Mouse (Mus musculus) intestine, embryonic 15.5 days (tissue): ENCODE results near the gene BC005624. TPM values are rescaled to one million over a fixed set of nuclear protein-coding genes. Genes with fewer than 3 reads are reported as not detected.
A peak's percentile ranks its signal among the peaks of the same experiment; 100 is the strongest.
"Not testable (repeated sequence)": the region's sequence is repeated elsewhere in the genome, so short reads cannot be mapped to it uniquely, and the experiment has no call there.

Source experiments
- ATAC-seq: fragments of 200-750 bp; cut with Nextera tagmentation; 2 replicates; pipeline ENCODE4 v1.8.0; 2017; ENCODE audit warnings: moderate TSS enrichment, moderate library complexity
- H3K27ac ChIP-seq: fragments of 300-500 bp; sonication (generic); 2 replicates; pipeline ENCODE4 v1.5.1; 2015; ENCODE audit warnings: mild to moderate bottlenecking, inconsistent platforms
- H3K27me3 ChIP-seq: fragments of 300-500 bp; sonication (generic); replicated peaks from 2 replicates; pipeline ENCODE4 v1.6.1; 2015; ENCODE audit warnings: inconsistent platforms
- H3K36me3 ChIP-seq: fragments of 300-500 bp; sonication (generic); 2 replicates; pipeline ENCODE4 v1.6.1; 2015; ENCODE audit warnings: inconsistent platforms
- H3K4me1 ChIP-seq: fragments of 300-500 bp; sonication (generic); replicated peaks from 2 replicates; pipeline ENCODE4 v1.6.1; 2015; ENCODE audit warnings: inconsistent platforms
- H3K4me2 ChIP-seq: fragments of 300-500 bp; sonication (generic); replicated peaks from 2 replicates; pipeline ENCODE4 v1.6.1; 2015; ENCODE audit warnings: mild to moderate bottlenecking, inconsistent platforms
- H3K4me3 ChIP-seq: fragments of 300-500 bp; sonication (generic); replicated peaks from 2 replicates; pipeline ENCODE4 v1.5.1; 2015; ENCODE audit warnings: inconsistent platforms
- H3K9ac ChIP-seq: fragments of 300-500 bp; sonication (generic); 2 replicates; pipeline ENCODE4 v1.6.1; 2015; ENCODE audit warnings: inconsistent platforms
- H3K9me3 ChIP-seq: fragments of 300-500 bp; sonication (generic); 2 replicates; pipeline ENCODE4 v1.6.1; 2016; ENCODE audit warnings: inconsistent platforms
- WGBS: fragments of 180-500 bp; shearing (Covaris S2); methylation state at CpG from one replicate; pipeline ENCODE4 v1.1.7; 2015; 5-methylcytosine and 5-hydroxymethylcytosine counted together
- polyA plus RNA-seq: library from polyadenylated mRNA; unstranded; fragments of >200 nt; fragmentation: Nextera tagmentation; extraction: Ambion mirVana; gene quantifications from 2 replicates; pipeline ENCODE4 v1.2.1, GENCODE M21; 2015

Gene BC005624
- polyA plus RNA-seq, 1 experiment from 2014 or later, result 48.3 TPM

GRCm38 (mm10) chr2:30965627-30966026 is 16.4 kb downstream of the BC005624 start:
- Histone ChIP-seq H3K36me3 (peaks cover 25% of the 10 kb centered on the region), H3K4me1 (peaks cover 15% of the 10 kb centered on the region), H3K9me3 (no peaks in the 10 kb centered on the region), H3K9ac (no peak overlapping the region), H3K4me2 (0 out of 2 replicates have a peak overlapping the region, but pooled peaks have one; percentile 89), H3K4me3 (no peak overlapping the region), H3K27me3 (no peaks in the 10 kb centered on the region), H3K27ac (no peak overlapping the region)
- no peak for ATAC-seq
- 89% methylated on average over 8 of the region's 8 CpGs for WGBS

- 78% methylated on average over 11 of the region's 11 CpGs for WGBS
- Histone ChIP-seq H3K27me3 (no peaks in the 10 kb centered on the region), H3K27ac (no peak overlapping the region), H3K9ac (no peak overlapping the region), H3K4me2 (no peak overlapping the region), H3K36me3 (peaks cover 41% of the 10 kb centered on the region), H3K4me3 (no peak overlapping the region), H3K4me1 (peaks cover 15% of the 10 kb centered on the region), H3K9me3 (no peaks in the 10 kb centered on the region)
- ATAC-seq, result no peak
Observed at GRCm38 (mm10) chr2:30962570-30963254, 19.3 kb downstream of the BC005624 start.

- H3K36me3 ChIP-seq, result peaks cover 59% of the 10 kb centered on the region
- no peak overlapping the region for H3K9ac ChIP-seq
- ATAC-seq, result no peak
- peaks cover 7% of the 10 kb centered on the region; the same call in 1 of the 2 replicates for H3K4me1 ChIP-seq
- H3K4me2 ChIP-seq, result no peak overlapping the region
- no peaks in the 10 kb centered on the region for H3K27me3 ChIP-seq
- no peak overlapping the region for H3K27ac ChIP-seq
- WGBS, result 56% methylated on average over 5 of the region's 5 CpGs
- no peaks in the 10 kb centered on the region for H3K9me3 ChIP-seq
- no peak overlapping the region for H3K4me3 ChIP-seq
Observed at GRCm38 (mm10) chr2:30959856-30960255, 22.1 kb downstream of the BC005624 start.

DNA sequence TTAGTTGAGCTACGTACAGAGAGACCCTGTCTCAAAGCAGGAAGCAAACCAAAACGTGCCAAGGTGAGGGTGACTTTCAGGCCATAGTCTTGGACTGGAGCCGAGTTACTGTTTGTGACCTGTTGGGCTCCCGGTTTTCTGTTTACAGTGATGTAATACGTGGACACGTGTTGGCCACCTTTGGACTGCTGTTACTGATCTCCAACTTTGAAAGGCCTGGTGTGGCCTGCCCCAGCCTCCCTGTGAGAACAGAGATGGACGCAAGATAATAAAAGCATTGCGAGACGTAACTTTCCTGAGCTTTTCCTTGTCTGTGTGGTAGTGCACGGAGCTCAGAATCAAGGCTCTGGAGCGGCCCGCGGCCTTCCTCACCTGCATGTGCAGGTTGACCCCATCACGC is 23.3 kb downstream of the BC005624 start:
- 81% methylated on average over 14 of the region's 14 CpGs for WGBS
- H3K36me3 ChIP-seq, result peaks cover 52% of the 10 kb centered on the region
- H3K9ac ChIP-seq, result no peak overlapping the region
- ATAC-seq, result no peak; the same call in 1 of the 2 replicates
- H3K27me3 ChIP-seq, result no peaks in the 10 kb centered on the region
- peaks cover 17% of the 10 kb centered on the region for H3K4me1 ChIP-seq
- no peak overlapping the region for H3K4me3 ChIP-seq
- no peak overlapping the region for H3K4me2 ChIP-seq
- no peak overlapping the region for H3K27ac ChIP-seq
- no peaks in the 10 kb centered on the region for H3K9me3 ChIP-seq

DNA sequence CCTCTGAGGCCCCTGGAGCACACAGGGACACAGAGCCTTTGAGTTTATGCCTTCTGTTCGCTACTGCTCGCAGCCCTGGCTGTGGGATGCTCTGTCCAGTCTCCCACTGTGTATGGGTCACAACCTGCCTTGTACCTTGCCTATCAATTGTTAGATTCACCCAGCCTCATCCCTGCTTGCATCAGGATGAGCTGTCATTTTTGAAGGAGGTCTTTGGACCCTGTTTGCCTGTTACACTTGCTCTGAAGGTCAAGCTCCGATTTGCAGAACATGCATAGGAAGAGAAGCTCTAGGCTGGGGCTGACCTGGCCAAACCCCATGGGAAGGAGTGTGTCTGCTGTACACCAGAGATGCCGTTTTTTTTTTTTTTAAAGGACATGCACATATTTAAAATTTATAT is 24.5 kb downstream of the BC005624 start:
- 85% methylated on average over 4 of the region's 4 CpGs for WGBS
- peaks cover 42% of the 10 kb centered on the region for H3K36me3 ChIP-seq

GRCm38 (mm10) chr2:30954797-30955196 is 27.2 kb downstream of the BC005624 start:
- Histone ChIP-seq H3K9ac (0 out of 2 replicates have a peak overlapping the region, but pooled peaks have one; percentile 8), H3K36me3 (peaks cover 32% of the 10 kb centered on the region), H3K27ac (no peak overlapping the region), H3K4me2 (peak overlapping the region; percentile 84), H3K27me3 (no peaks in the 10 kb centered on the region), H3K9me3 (no peaks in the 10 kb centered on the region), H3K4me3 (no peak overlapping the region), H3K4me1 (peaks cover 19% of the 10 kb centered on the region)
- WGBS, result 60% methylated on average over 6 of the region's 6 CpGs
- no peak for ATAC-seq

More for the DNA sequence above, 24.5 kb downstream of the BC005624 start:
- H3K4me2 ChIP-seq, result no peak overlapping the region
- no peak overlapping the region for H3K4me3 ChIP-seq
- H3K4me1 ChIP-seq, result peaks cover 19% of the 10 kb centered on the region
- ATAC-seq, result no peak
- no peaks in the 10 kb centered on the region for H3K27me3 ChIP-seq
- no peak overlapping the region for H3K27ac ChIP-seq
- no peak overlapping the region for H3K9ac ChIP-seq
- no peaks in the 10 kb centered on the region for H3K9me3 ChIP-seq

DNA sequence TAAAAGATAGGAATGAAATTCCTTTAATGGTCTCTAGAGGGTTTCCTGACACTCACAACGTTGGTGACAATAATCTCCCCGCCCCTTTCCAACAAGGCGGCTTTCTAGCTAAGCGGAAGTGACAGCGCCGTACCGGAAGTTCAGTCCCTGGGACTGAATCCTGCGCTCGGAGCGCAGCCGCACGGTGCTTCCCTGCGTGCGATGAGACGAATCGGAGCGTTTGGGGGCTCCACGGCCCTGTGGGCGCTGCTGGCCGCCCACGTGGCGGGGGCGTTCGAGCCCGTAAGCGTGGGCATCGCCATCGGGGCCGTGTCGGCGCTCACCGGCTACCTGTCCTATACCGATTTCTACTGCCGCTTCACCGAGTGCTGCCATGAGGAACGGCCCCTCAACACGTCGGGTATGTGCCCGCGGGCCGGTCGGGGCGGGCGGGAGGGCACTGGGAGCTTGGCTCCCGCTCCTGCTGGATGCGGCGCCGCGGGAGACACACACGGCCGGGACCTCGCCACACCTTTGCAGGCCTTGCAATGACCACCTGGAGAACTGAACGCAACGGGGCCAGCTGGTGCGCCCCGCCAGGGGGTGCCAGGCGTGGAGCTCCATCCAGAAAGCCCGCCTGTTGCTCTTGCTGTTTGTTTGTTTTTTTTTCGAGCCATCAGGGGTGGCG is 29.0 kb downstream of the BC005624 start, which contains the start of gene Tor1b:
TSS of gene Tor1b (plus strand) at position 136 of the 667 bp plus-strand sequence.
- H3K4me3 ChIP-seq, result peak within 1 kb of the TSS; percentile 81
- H3K27me3 ChIP-seq, result no peaks in the 10 kb centered on the region
- H3K36me3 ChIP-seq, result peaks cover 18% of the 10 kb centered on the region
- peak within 1 kb of the TSS; percentile 82 for H3K27ac ChIP-seq
- peak within 1 kb of the TSS; percentile 92 for H3K9ac ChIP-seq
- under 1% methylated on average over 59 of the region's 60 CpGs for WGBS
- H3K4me2 ChIP-seq, result peak within 1 kb of the TSS; percentile 84
- H3K4me1 ChIP-seq, result peaks cover 19% of the 10 kb centered on the region
- no peaks in the 10 kb centered on the region for H3K9me3 ChIP-seq
- ATAC-seq, result peak; percentile 95

DNA sequence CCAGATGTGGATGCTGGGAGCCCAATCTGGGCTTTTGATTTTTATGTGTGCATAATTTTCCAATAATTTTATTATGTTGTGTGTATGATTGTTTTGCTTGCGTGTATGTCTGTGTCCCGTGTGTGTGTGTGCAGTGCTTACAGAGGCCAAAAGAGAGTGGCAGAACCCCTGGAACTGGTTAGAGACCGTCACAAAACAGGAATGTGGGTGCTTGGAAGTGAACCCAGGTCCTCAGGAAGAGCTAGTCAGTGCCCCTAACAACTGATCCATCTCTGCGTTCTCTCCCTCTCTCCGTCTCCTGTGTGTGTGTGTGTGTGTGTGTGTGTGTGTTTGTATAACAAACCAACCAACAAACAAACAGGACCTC is 29.6 kb downstream of the BC005624 start:
- Histone ChIP-seq H3K27me3 (0 out of 2 replicates have a peak, but pooled peaks cover under 1% of the 10 kb centered on the region), H3K4me2 (peak overlapping the region; percentile 84), H3K36me3 (peaks cover 17% of the 10 kb centered on the region), H3K4me3 (peak overlapping the region; percentile 81), H3K27ac (peak overlapping the region; percentile 82), H3K9me3 (no peaks in the 10 kb centered on the region), H3K9ac (no peak overlapping the region), H3K4me1 (peaks cover 19% of the 10 kb centered on the region)
- peak; percentile 37 for ATAC-seq
- 29% methylated on average over 5 of the region's 5 CpGs for WGBS

DNA sequence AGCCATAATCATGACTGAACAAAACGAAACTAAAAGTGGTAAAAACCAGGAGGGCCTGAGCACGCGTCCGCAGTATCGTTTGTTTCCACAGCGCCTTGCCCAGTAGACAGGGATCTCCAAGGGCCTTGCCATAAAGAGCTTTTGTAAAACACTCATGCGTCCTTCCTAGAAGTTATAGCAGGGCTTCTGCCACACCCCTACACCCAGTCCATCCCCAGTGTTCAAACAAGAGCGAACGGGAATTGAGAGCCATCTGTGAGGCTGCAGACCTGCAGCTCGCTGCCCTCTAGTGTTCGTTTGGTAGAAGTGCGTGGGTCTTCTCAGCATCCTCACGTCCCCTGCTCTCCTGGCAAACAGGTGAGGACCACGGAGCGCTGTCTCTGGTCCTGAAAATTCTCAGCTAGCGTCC is 39.4 kb downstream of the BC005624 start:
- H3K36me3 ChIP-seq, result no peaks in the 10 kb centered on the region
- 0 out of 2 replicates have a peak, but pooled peaks cover 3% of the 10 kb centered on the region for H3K27me3 ChIP-seq
- ATAC-seq, result peak; percentile 88
- peak overlapping the region; percentile 59 for H3K4me2 ChIP-seq
- H3K9me3 ChIP-seq, result no peaks in the 10 kb centered on the region
- peak overlapping the region; percentile 30 for H3K4me3 ChIP-seq
- no peak overlapping the region for H3K9ac ChIP-seq
- no peaks in the 10 kb centered on the region for H3K4me1 ChIP-seq
- 19% methylated on average over 16 of the region's 16 CpGs for WGBS
- H3K27ac ChIP-seq, result no peak overlapping the region

DNA sequence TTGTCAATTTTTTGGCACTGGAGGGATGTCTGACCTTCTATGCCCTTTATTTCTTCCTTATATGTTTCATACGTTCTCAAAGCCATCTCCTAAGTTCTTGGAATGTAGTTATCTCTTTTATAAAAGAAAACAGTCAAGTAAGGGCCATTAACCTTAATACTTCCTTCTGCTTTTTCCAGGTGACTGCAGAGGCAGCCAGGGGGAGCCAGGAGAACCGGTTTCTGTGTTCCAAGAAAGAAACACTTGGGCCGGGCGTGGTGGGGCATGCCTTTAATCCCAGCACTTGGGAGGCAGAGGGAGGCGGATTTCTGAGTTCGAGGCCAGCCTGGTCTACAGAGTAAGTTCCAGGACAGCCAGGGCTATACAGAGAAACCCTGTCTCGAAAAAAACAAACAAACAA is 39.9 kb downstream of the BC005624 start:
- H3K4me2 ChIP-seq, H3K27ac ChIP-seq, H3K36me3 ChIP-seq, H3K9ac ChIP-seq, H3K9me3 ChIP-seq, H3K4me3 ChIP-seq, H3K4me1 ChIP-seq, H3K27me3 ChIP-seq: not testable (repeated sequence)
- ATAC-seq, result peak; percentile 42; the same call in 1 of the 2 replicates
- 40% methylated on average over 7 of the region's 7 CpGs for WGBS

GRCm38 (mm10) chr2:30941586-30941985 is 40.4 kb downstream of the BC005624 start:
- no peaks in the 10 kb centered on the region for H3K9me3 ChIP-seq
- H3K27me3 ChIP-seq, result no peaks in the 10 kb centered on the region
- ATAC-seq, result no peak
- H3K36me3 ChIP-seq, result no peaks in the 10 kb centered on the region
- H3K9ac ChIP-seq, result no peak overlapping the region
- no peak overlapping the region for H3K27ac ChIP-seq
- no peak overlapping the region for H3K4me2 ChIP-seq
- no peak overlapping the region for H3K4me3 ChIP-seq
- 79% methylated on average over 5 of the region's 5 CpGs for WGBS
- H3K4me1 ChIP-seq, result no peaks in the 10 kb centered on the region

- no peaks in the 10 kb centered on the region for H3K4me1 ChIP-seq
- H3K9me3 ChIP-seq, result no peaks in the 10 kb centered on the region
- WGBS, result 34% methylated on average over 4 of the region's 4 CpGs
- no peak overlapping the region for H3K27ac ChIP-seq
- no peak for ATAC-seq
- no peak overlapping the region for H3K4me3 ChIP-seq
- H3K36me3 ChIP-seq, result no peaks in the 10 kb centered on the region
- H3K27me3 ChIP-seq, result no peaks in the 10 kb centered on the region
- no peak overlapping the region for H3K4me2 ChIP-seq
- H3K9ac ChIP-seq, result no peak overlapping the region
Observed at GRCm38 (mm10) chr2:30938574-30938991, 43.4 kb downstream of the BC005624 start.
